Mouse (Mus musculus): ENCODE results near the gene Tdrd5. TPM values are rescaled to one million over a fixed set of nuclear protein-coding genes. Genes with fewer than 3 reads are reported as not detected.
"Not testable (repeated sequence)": the region's sequence is repeated elsewhere in the genome, so short reads cannot be mapped to it uniquely, and the experiment has no call there.

Gene Tdrd5
- polyA plus RNA-seq, 1 experiment from 2014 or later, result 0.18 TPM

DNA sequence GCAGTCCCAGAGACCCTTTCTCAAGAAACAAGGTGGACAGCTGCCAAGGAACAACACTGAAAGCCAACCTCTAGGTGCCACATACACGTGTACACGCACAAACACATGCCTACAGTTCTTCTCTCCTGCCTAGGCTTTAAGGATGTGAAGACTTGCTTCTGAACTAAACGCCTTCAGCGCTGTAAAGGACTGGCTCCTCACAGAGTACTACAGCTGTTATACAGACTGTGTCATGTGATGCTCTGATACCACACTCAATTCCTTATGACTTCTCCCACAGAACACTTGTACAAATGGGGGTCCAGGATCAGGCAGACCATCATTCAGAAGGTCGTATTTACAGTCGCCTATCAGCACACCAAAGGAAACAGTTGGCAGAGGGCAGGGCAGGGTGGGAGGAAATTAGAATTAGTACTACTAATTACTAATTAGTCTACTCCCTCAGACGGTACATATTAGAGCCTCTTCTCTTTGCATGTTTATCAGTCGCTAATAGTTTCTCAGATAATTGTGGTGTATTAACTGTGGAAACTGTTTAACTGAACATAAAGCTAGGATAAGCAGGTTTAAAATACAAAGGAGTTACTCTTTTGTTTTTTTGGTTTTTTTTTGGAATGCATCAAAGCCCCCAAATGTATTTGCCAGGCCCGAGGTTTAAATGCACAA lies 14.8 kb downstream of the Tdrd5 start:
- no peak overlapping the region for H3K27ac ChIP-seq (replicated peaks)
- no peaks in the 10 kb centered on the region for H3K4me1 ChIP-seq
- ATAC-seq (ENCODE audit: low FRiP score, low read depth), result no peak
- no peak overlapping the region for H3K4me3 ChIP-seq
- 89% methylated on average over 9 of the region's 9 CpGs for WGBS
- H3K36me3 ChIP-seq, result no peaks in the 10 kb centered on the region
- H3K9me3 ChIP-seq, result no peaks in the 10 kb centered on the region
- no peak overlapping the region for H3K9ac ChIP-seq (replicated peaks)
- H3K27me3 ChIP-seq, result no peaks in the 10 kb centered on the region; the same call in 1 of the 2 replicates
- H3K4me2 ChIP-seq (replicated peaks), result no peak overlapping the region

DNA sequence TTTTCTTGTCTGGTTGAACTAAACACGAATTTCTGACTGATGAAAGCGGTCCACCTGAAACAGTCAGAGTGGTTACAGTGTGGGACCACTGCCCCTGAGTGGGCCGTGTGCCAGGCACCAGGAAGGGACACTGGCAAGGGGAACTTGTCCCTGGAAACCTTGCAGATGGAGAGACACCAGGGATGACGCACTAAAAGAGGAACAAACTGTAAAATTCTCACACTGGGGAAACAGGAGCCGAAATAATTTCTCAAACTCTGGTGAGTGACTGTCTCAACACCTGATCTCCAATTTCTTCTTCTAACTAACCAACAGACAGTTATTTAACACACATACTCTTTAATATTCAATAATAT lies 17.9 kb downstream of the Tdrd5 start:
- H3K36me3 ChIP-seq, result no peaks in the 10 kb centered on the region
- no peaks in the 10 kb centered on the region for H3K9me3 ChIP-seq
- WGBS, result 83% methylated on average over 5 of the region's 5 CpGs
- no peaks in the 10 kb centered on the region for H3K4me1 ChIP-seq
- H3K4me3 ChIP-seq, result no peak overlapping the region
- no peak overlapping the region for H3K9ac ChIP-seq (replicated peaks)
- H3K27ac ChIP-seq (replicated peaks), result no peak overlapping the region
- no peak overlapping the region for H3K4me2 ChIP-seq (replicated peaks)
- H3K27me3 ChIP-seq, result no peaks in the 10 kb centered on the region; the same call in 1 of the 2 replicates
- no peak for ATAC-seq (ENCODE audit: low FRiP score, low read depth)

DNA sequence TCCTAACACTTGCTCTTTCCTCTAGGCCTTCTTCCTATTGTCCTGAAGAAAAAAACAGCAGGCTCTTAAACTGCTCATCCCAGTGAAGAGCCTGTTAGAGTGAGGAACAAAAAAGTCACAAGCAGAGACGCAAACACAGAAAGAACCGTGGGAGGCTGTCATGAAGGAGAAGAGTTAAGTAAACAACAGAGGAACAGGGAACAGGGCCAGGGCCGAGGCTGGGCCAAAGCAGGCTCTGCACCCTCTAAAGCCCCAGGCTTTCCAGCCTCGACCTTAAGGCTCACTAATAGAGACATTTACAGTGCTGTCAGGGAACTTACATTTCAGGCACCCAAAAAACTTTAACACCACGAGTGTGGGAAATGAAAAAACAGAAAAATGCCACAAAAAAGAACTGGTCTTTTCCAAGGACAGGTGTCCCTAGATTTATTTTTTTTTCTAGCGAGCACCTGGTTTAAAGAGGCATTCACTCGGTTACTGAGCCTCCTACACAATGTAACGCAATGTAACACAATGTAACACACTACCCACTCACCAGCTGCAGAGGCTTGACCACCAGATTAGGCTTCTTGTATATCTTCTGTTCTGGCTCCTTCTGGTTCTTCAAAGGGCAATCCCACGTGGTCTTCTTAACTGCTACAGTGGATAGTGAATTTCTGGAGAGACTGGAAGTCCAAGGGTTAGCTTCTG lies 18.5 kb downstream of the Tdrd5 start:
- no peak overlapping the region for H3K27ac ChIP-seq (replicated peaks)
- no peak for ATAC-seq (ENCODE audit: low FRiP score, low read depth)

DNA sequence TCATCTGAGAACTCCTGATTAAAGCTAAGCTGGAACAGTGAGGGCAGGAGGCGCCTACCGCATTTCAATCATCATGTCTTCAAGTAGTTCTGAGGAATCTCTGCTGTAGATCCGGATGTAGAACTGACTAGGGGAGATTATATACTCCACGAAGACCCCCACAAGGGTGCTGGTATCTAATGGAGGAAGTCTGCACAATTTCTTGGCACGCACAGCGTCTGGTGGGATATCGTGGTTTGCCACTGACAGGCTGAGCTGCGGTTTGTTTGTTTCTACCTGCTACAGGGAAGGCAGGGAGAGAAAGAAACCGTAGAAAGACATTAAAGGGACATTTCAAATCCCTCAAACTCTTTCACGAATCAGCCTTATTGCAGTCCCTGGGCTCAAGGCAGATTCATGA lies 19.3 kb downstream of the Tdrd5 start:
- ATAC-seq (ENCODE audit: low FRiP score, low read depth), result no peak
- WGBS, result 85% methylated on average over 10 of the region's 10 CpGs
- Histone ChIP-seq H3K9ac (replicated peaks) (no peak overlapping the region), H3K4me3 (no peak overlapping the region), H3K27me3 (no peaks in the 10 kb centered on the region; the same call in 1 of the 2 replicates), H3K9me3 (no peaks in the 10 kb centered on the region), H3K27ac (replicated peaks) (no peak overlapping the region), H3K4me1 (no peaks in the 10 kb centered on the region), H3K36me3 (no peaks in the 10 kb centered on the region), H3K4me2 (replicated peaks) (no peak overlapping the region)

More for the DNA sequence above, 18.5 kb downstream of the Tdrd5 start:
- H3K36me3 ChIP-seq, result no peaks in the 10 kb centered on the region
- H3K4me3 ChIP-seq, result no peak overlapping the region
- WGBS, result 46% methylated on average over 9 of the region's 9 CpGs
- H3K4me2 ChIP-seq (replicated peaks), result no peak overlapping the region
- H3K9me3 ChIP-seq, result no peaks in the 10 kb centered on the region
- no peaks in the 10 kb centered on the region; the same call in 1 of the 2 replicates for H3K27me3 ChIP-seq
- H3K9ac ChIP-seq (replicated peaks), result no peak overlapping the region
- no peaks in the 10 kb centered on the region for H3K4me1 ChIP-seq

DNA sequence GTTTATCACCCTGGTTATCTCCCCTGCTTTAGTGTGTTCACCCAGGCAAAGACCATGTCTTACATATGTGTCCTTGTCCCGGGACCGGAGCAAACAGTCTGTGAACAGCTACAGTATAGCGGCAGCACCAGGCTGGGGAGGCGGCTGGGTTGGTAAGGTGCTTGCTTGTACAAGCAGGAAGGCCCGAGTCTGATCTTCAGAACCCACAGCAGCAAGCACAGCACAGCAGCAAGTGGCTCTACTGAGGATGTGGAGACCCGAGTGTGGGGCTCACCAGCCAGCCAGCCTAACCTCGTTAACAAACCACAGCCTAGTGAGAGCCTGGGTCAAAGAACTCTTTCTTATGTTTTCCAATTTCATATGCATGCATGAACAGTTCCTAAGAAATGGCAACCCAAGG lies 23.3 kb downstream of the Tdrd5 start:
- H3K4me3 ChIP-seq, result no peak overlapping the region
- no peak for ATAC-seq (ENCODE audit: low FRiP score, low read depth)

DNA sequence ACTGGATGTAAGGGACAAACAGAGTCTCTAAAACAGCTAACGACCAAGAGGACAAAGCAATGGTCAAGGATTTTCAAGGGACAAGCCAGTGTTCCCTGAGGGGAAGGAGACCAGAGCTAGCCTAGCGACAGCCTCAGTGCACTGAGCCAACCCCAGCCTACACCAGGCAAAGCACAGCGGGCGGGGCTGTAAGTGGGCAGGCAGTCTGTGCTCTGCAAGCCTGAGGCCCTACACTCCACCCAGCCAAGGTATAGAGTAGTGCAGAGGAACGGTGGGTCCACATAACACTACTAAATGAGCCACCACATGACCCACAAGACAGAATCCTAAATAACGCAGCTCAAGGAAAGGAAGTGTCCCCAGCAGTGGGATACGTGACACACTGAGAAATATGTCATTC lies 29.8 kb downstream of the Tdrd5 start:
- Histone ChIP-seq H3K9ac (replicated peaks) (no peak overlapping the region), H3K4me3 (no peak overlapping the region), H3K36me3 (no peaks in the 10 kb centered on the region), H3K27me3 (no peaks in the 10 kb centered on the region; the same call in 1 of the 2 replicates), H3K9me3 (no peaks in the 10 kb centered on the region), H3K4me2 (replicated peaks) (no peak overlapping the region), H3K4me1 (no peaks in the 10 kb centered on the region), H3K27ac (replicated peaks) (no peak overlapping the region)
- 68% methylated on average over 7 of the region's 7 CpGs for WGBS
- ATAC-seq (ENCODE audit: low FRiP score, low read depth), result no peak

More for the DNA sequence above, 23.3 kb downstream of the Tdrd5 start:
- Histone ChIP-seq H3K27me3 (no peaks in the 10 kb centered on the region; the same call in 1 of the 2 replicates), H3K4me2 (replicated peaks) (no peak overlapping the region), H3K9me3 (no peaks in the 10 kb centered on the region), H3K36me3 (no peaks in the 10 kb centered on the region), H3K27ac (replicated peaks) (no peak overlapping the region), H3K9ac (replicated peaks) (no peak overlapping the region), H3K4me1 (no peaks in the 10 kb centered on the region)
- 85% methylated on average over 7 of the region's 7 CpGs for WGBS

DNA sequence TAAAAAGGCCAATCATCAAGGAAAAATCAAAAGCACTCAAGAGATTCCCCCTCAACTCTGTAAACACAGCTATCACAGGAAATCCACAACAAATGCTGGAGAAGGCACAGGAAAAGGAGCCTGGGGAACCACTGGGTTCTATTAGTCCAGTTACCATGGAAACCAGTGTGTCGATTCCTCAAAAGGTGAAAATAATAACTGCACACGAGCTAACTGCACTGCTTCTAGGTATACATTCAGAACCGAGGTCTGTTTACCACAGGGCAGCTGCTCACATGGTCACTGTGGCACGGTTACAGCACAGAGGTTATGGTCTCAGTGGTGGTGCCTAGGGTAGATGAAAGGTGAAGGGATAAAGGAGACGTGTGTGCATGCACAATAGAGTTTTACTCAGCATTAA lies 31.8 kb downstream of the Tdrd5 start:
- WGBS, result 42% methylated on average over 5 of the region's 5 CpGs
- no peak for ATAC-seq (ENCODE audit: low FRiP score, low read depth)
- Histone ChIP-seq H3K4me3 (no peak overlapping the region), H3K27me3 (no peaks in the 10 kb centered on the region; the same call in 1 of the 2 replicates), H3K4me1 (0 out of 2 replicates have a peak, but pooled peaks cover 2% of the 10 kb centered on the region), H3K9me3 (no peaks in the 10 kb centered on the region), H3K4me2 (replicated peaks) (no peak overlapping the region), H3K27ac (replicated peaks) (no peak overlapping the region), H3K9ac (replicated peaks) (no peak overlapping the region), H3K36me3 (no peaks in the 10 kb centered on the region)

DNA sequence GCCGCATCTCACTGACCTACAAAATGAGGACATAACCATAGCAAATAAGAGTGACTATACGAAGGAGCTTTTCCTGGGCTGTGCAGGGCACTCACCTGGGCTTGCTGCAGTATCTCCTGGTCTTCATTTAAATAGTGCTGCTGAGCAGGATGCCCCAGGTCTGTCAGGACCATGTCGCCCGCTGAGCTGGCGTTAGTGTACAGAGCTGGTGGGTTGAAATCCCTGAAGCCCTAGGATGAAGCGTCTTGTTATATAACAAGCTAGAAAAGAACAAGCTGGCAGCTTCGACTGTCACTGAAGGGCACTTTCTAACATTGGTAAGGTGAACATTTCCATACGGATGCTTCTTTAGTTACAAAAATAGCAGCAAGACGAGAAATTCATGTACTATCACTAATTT lies 33.0 kb downstream of the Tdrd5 start:
- no peaks in the 10 kb centered on the region for H3K36me3 ChIP-seq
- no peak overlapping the region for H3K27ac ChIP-seq (replicated peaks)
- no peaks in the 10 kb centered on the region for H3K9me3 ChIP-seq
- ATAC-seq (ENCODE audit: low FRiP score, low read depth), result no peak
- H3K27me3 ChIP-seq, result no peaks in the 10 kb centered on the region; the same call in 1 of the 2 replicates
- WGBS, result 83% methylated on average over 9 of the region's 9 CpGs
- no peak overlapping the region for H3K9ac ChIP-seq (replicated peaks)
- no peak overlapping the region for H3K4me3 ChIP-seq
- H3K4me2 ChIP-seq (replicated peaks), result no peak overlapping the region
- 0 out of 2 replicates have a peak, but pooled peaks cover 2% of the 10 kb centered on the region for H3K4me1 ChIP-seq

DNA sequence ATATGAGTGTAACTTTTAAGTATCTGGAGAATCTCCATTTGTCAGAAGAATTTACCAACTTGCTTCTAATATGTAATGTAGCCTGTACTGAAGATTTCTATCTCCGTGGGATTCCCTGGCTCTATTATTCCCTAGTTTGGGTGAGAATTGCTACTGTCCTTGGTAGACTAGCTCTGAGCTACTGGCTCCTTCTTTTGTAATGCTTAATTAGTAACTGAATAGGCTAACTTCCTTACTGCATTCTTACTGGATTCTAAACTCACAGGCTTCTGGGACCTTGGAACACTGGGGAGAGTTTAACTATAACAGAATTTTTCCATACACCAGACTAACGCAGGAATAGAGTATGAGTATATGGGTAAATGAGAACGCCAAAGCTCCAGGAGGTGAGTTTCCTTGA lies 34.9 kb downstream of the Tdrd5 start:
- not testable (repeated sequence) for H3K36me3 ChIP-seq; H3K4me1 ChIP-seq; ATAC-seq (ENCODE audit: low FRiP score, low read depth); H3K27me3 ChIP-seq; H3K9me3 ChIP-seq; H3K9ac ChIP-seq (replicated peaks); H3K4me2 ChIP-seq (replicated peaks); H3K27ac ChIP-seq (replicated peaks); H3K4me3 ChIP-seq
- 29% methylated on average over 3 of the region's 3 CpGs for WGBS

DNA sequence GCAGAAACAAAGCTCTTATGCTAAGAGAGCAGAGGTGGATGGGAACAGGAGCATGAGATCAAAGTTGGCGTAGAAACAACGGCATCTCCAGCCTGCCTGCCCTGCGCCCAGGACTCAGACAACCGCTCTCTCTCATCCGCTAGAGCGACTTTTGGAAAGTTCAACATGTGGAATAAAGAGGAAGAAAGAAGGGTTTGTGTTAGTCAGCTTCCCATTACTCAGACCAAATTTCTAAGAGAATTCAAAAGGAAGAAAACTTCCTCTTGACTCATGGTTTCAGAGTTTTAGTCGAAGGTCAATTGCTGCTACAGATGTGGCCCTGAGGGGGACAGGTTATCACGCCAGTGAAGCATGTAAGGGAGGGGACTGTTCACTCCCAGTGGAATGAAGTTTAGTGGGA lies 39.5 kb downstream of the Tdrd5 start:
- Histone ChIP-seq H3K4me1 (0 out of 2 replicates have a peak, but pooled peaks cover 2% of the 10 kb centered on the region), H3K9me3 (no peaks in the 10 kb centered on the region), H3K4me3 (no peak overlapping the region), H3K4me2 (replicated peaks) (no peak overlapping the region), H3K27me3 (no peaks in the 10 kb centered on the region), H3K27ac (replicated peaks) (no peak overlapping the region), H3K36me3 (no peaks in the 10 kb centered on the region), H3K9ac (replicated peaks) (no peak overlapping the region)
- no peak for ATAC-seq (ENCODE audit: low FRiP score, low read depth)
- 88% methylated on average over 8 of the region's 8 CpGs for WGBS

DNA sequence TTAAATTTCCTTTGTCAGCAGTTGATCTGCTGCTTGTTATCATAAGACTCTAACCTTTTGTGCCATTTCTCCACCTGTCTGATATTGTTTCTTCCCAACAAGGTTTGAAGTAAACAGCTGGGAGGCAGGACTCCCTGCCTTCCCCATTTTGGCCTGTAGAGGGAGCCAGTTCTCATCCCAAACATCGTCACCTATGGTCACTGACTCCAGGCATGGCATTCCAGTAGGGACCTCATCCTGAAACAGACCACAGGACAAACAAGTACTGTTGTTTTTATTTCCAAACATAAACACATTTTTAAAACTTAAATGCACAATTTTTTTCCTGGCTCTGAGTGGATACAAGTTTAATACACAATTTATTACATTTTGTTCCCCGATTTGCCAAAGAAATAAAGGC lies 40.1 kb downstream of the Tdrd5 start:
- Histone ChIP-seq H3K4me1 (no peaks in the 10 kb centered on the region), H3K36me3 (no peaks in the 10 kb centered on the region), H3K9ac (replicated peaks) (no peak overlapping the region), H3K27me3 (no peaks in the 10 kb centered on the region), H3K4me2 (replicated peaks) (no peak overlapping the region), H3K27ac (replicated peaks) (no peak overlapping the region), H3K9me3 (no peaks in the 10 kb centered on the region), H3K4me3 (no peak overlapping the region)
- 43% methylated on average over 2 of the region's 2 CpGs for WGBS
- ATAC-seq (ENCODE audit: low FRiP score, low read depth), result no peak

DNA sequence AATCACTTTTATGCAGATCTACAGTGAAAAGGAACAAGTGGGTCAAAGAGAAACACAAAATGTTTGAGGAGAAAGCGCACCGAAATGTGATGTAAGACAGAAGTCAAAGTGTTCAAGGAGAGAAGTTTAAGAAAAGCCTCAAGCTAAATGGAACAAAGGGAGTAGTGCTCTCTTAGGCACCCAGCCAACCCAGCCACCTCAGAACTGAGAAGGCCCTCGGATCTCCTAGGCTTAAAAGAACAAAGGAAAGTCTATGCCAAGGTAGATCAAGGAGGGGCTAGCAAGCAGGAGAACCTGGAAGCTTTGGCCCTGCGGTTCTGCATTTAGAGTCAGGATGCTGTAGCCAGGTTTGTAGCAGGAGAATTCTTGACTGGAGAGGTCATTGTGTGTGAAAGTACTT lies 48.6 kb downstream of the Tdrd5 start:
- Histone ChIP-seq H3K9me3 (no peaks in the 10 kb centered on the region), H3K4me1 (no peaks in the 10 kb centered on the region), H3K27me3 (no peaks in the 10 kb centered on the region), H3K4me3 (no peak overlapping the region), H3K36me3 (no peaks in the 10 kb centered on the region), H3K4me2 (replicated peaks) (no peak overlapping the region), H3K27ac (replicated peaks) (no peak overlapping the region), H3K9ac (replicated peaks) (no peak overlapping the region)
- no peak for ATAC-seq (ENCODE audit: low FRiP score, low read depth)
- 92% methylated on average over 4 of the region's 4 CpGs for WGBS

Data from midbrain, embryonic 12.5 days (tissue).